Mouse (Mus musculus) cerebellum, adult 2 months (tissue): ENCODE results near the gene Psma5.

ENCODE experiments used
- CTCF ChIP-seq: fragments of 200-500 bp; IDR thresholded peaks from 2 replicates; pipeline ENCODE4 v1.5.1; 2011; ENCODE audit warnings: low read depth, mild to moderate bottlenecking, control low read depth, low read length, moderate library complexity, borderline replicate concordance; ENCODE audit not compliant: insufficient read depth
- POLR2A ChIP-seq: fragments of 200-500 bp; IDR thresholded peaks from 2 replicates; pipeline ENCODE4 v1.6.1; 2011; ENCODE audit warnings: low read length, control low read depth, borderline replicate concordance; ENCODE audit not compliant: insufficient read depth

DNA sequence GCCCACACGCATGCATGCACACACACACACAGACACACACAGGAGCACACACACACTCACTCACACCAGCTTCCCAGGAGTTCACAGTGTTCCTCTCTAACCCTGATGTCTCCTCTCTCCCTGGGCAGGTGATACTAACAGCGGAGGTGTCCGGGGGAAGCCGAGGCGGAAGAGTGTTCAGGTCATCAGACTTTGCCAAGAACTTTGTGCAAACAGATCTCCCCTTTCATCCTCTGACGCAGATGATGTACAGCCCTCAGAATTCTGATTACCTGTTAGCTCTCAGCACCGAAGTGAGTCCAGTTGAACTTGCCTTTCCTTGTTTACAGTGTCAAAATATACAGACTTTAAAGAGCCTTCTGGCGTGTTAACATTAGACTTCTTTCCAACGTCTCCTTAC is 68.8 kb downstream of the Psma5 start:
- no peak for TF ChIP-seq CTCF
- no peak for TF ChIP-seq POLR2A
